Mouse (Mus musculus) yolk sac, embryonic 10.5 days (tissue): ENCODE data around the gene Olfr1333.
"Not testable (repeated sequence)": the region's sequence is repeated elsewhere in the genome, so short reads cannot be mapped to it uniquely, and the experiment has no call there.

Source experiments
- DNase-seq: peaks from one replicate; pipeline ENCODE4 v3.0.0-alpha.2; 2017; ENCODE audit warnings: low spot score

The Olfr1333 gene

GRCm38 (mm10) chr4:118836179-118836578, at the start of gene Olfr1333:
Olfr1333 (minus strand) TSS chr4:118836279.
- DNase-seq, result no peak

- no peak for DNase-seq
These were observed 31.5 kb upstream of the Olfr1333 start for GRCm38 (mm10) chr4:118867566-118867965.

GRCm38 (mm10) chr4:118864349-118864748, 28.3 kb upstream of the Olfr1333 start, which contains the start of gene Olfr1331:
Olfr1331 (plus strand) TSS chr4:118864649.
- no peak for DNase-seq

GRCm38 (mm10) chr4:118862704-118863103, 26.6 kb upstream of the Olfr1333 start:
- DNase-seq, result no peak

- DNase-seq, result no peak
These were observed 25.7 kb upstream of the Olfr1333 start for GRCm38 (mm10) chr4:118861791-118862190.

- no peak for DNase-seq
These were observed 17.2 kb downstream of the Olfr1333 start for GRCm38 (mm10) chr4:118818921-118819320.

- DNase-seq, result no peak
These were observed 26.2 kb downstream of the Olfr1333 start, which contains the start of gene Olfr1335 for GRCm38 (mm10) chr4:118809844-118810243. Olfr1335 (minus strand) TSS chr4:118809944.

GRCm38 (mm10) chr4:118792796-118793195, 43.3 kb downstream of the Olfr1333 start:
- DNase-seq, result not testable (repeated sequence)

- no peak for DNase-seq
These were observed 53.6 kb downstream of the Olfr1333 start, which contains the start of gene Olfr1337 for GRCm38 (mm10) chr4:118782486-118782885. Olfr1337 (minus strand) TSS chr4:118782586.
